Mouse (Mus musculus): ENCODE data around the gene Pnpla5.

DNA sequence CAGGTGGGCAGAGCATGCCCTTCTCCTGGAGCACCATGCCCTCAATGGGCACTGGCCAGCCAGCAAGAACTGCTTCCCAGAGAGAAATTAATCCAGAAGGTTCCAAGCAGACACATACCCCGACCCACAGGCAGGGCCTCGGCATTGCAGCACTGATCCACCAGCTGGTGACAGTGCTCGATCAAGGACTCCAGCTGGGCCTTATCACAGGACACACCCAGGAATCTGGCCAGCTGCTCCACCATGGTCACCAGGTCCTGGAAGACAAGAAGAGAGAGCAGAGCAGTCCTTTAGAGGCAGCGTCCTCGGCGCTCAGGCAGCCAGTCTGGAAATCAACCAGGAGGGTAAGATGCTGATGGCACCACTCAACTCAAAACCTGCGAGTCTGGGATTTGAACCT lies 42.9 kb downstream of the Pnpla5 start:
- no peak for TF ChIP-seq CTCF (IDR thresholded peaks at IDR 0.05; ENCODE audit: low read depth, low read length)
- no peak for TF ChIP-seq POLR2AphosphoS5 (IDR thresholded peaks at IDR 0.05; ENCODE audit: insufficient replicate concordance, low read depth, low read length)
- TF ChIP-seq GATA2 (IDR thresholded peaks at IDR 0.05; ENCODE audit: borderline replicate concordance, low read depth, low read length): no peak
- no peak for TF ChIP-seq GATA1 (IDR thresholded peaks at IDR 0.05; ENCODE audit: borderline replicate concordance, low read length)
